Mouse (Mus musculus) midbrain, embryonic 10.5 days (tissue): Measurements from ENCODE around the gene Srrm1. TPM values are rescaled to one million over a fixed set of nuclear protein-coding genes. Genes with fewer than 3 reads are reported as not detected.
"Not testable (repeated sequence)": the region's sequence is repeated elsewhere in the genome, so short reads cannot be mapped to it uniquely, and the experiment has no call there.

ENCODE experiments used
- DNase-seq: peaks from one replicate; pipeline ENCODE4 v3.0.0-alpha.2; 2017; ENCODE audit warnings: low spot score
- H3K27ac ChIP-seq: fragments of 300-500 bp; sonication (generic); replicated peaks from 2 replicates; pipeline ENCODE4 v1.5.1; 2016; ENCODE audit warnings: mild to moderate bottlenecking
- H3K27me3 ChIP-seq: fragments of 300-500 bp; sonication (generic); 2 replicates; pipeline ENCODE4 v1.6.1; 2016; ENCODE audit warnings: low read depth, mild to moderate bottlenecking; ENCODE audit not compliant: poor library complexity, severe bottlenecking
- H3K36me3 ChIP-seq: fragments of 300-500 bp; sonication (generic); 2 replicates; pipeline ENCODE4 v1.6.1; 2016; ENCODE audit warnings: mild to moderate bottlenecking, moderate library complexity
- H3K4me1 ChIP-seq: fragments of 300-500 bp; sonication (generic); 2 replicates; pipeline ENCODE4 v1.6.1; 2016
- H3K4me3 ChIP-seq: fragments of 300-500 bp; sonication (generic); 2 replicates; pipeline ENCODE4 v1.5.1; 2016; ENCODE audit warnings: mild to moderate bottlenecking, moderate library complexity
- H3K9me3 ChIP-seq: fragments of 300-500 bp; sonication (generic); replicated peaks from 2 replicates; pipeline ENCODE4 v1.6.1; 2016; ENCODE audit warnings: mild to moderate bottlenecking
- WGBS: fragments of 180-500 bp; shearing (Covaris S2); methylation state at CpG from one replicate; pipeline ENCODE4 v1.1.7; 2016; 5-methylcytosine and 5-hydroxymethylcytosine counted together
- polyA plus RNA-seq: library from polyadenylated mRNA; unstranded; fragments of >200 nt; fragmentation: Nextera tagmentation; extraction: Ambion mirVana; gene quantifications from 2 replicates; pipeline ENCODE4 v1.2.1, GENCODE M21; 2016

Gene Srrm1
- polyA plus RNA-seq, 1 experiment from 2014 or later: 230 TPM

DNA sequence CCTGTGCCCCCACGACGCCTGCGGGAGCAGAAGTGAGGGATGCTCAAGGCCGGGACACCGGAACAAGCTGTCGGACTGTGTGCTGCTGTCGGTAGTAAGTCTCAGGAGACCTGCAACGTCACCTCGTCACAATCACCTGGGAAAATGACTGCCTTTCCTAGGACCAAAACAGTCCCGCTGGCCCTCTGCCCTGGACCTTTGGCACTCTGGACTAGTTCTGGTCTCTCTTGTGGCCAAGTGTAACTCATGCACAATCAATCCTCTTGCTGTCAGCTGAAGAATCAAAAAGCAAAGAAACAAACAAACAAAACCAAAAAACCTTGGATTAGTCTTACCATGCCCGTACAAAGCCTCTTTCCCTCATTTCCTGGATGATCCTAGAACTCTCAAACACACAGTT is 24.1 kb upstream of the Srrm1 start:
- Histone ChIP-seq H3K36me3 (no peaks in the 10 kb centered on the region), H3K27me3 (no peaks in the 10 kb centered on the region), H3K4me1 (peaks cover 9% of the 10 kb centered on the region), H3K4me3 (no peak overlapping the region), H3K9me3 (no peaks in the 10 kb centered on the region; the same call in 1 of the 2 replicates), H3K27ac (no peak overlapping the region)
- DNase-seq: no peak
- WGBS: 89% methylated on average over 11 of the region's 11 CpGs

DNA sequence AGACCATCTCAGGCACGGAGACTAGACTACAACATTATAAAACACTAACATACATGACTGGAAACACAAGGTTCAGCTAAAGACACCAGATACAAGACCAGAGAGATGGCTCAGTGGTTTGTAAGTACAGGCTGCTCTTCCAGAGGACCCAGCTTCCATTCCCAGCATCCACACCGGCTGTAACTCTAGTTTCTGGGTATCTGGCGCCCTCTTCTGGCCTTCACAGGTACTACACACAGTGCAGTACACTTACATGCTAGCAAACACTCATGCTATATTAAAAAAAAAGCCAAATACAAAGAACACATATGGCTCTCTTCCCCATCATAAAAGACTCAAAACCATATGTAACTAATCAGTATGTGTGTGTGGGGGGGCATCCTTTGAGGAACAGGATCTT is 22.3 kb upstream of the Srrm1 start:
- no peak for DNase-seq
- H3K36me3 ChIP-seq: no peaks in the 10 kb centered on the region
- no peak overlapping the region for H3K27ac ChIP-seq
- H3K9me3 ChIP-seq: no peaks in the 10 kb centered on the region; the same call in 1 of the 2 replicates
- no peaks in the 10 kb centered on the region for H3K27me3 ChIP-seq
- H3K4me3 ChIP-seq: no peak overlapping the region
- no peaks in the 10 kb centered on the region for H3K4me1 ChIP-seq
- 60% methylated on average over 3 of the region's 3 CpGs for WGBS

DNA sequence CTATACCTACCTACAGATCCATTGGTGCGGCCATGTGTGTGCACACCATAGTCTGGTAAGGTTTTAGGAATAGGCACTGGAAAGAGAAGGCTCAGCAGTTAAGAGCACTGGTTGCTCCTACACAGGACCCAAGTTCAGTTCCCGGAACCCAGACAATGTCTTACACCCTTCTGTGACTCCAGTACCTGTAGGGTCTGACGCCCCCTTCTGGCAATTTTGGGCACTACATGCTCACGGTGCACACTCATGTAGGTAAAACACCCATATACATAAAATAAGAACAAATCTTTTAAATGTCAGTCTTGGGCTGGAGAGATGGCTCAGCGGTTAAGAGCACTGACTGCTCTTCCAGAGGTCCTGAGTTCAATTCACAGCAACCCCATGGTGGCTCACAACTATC is 20.2 kb upstream of the Srrm1 start:
- DNase-seq: no peak
- no peaks in the 10 kb centered on the region for H3K27me3 ChIP-seq
- H3K27ac ChIP-seq: no peak overlapping the region
- WGBS: 79% methylated on average over 5 of the region's 5 CpGs
- no peak overlapping the region for H3K4me3 ChIP-seq
- no peaks in the 10 kb centered on the region for H3K36me3 ChIP-seq
- no peaks in the 10 kb centered on the region for H3K4me1 ChIP-seq
- no peaks in the 10 kb centered on the region; the same call in 1 of the 2 replicates for H3K9me3 ChIP-seq

DNA sequence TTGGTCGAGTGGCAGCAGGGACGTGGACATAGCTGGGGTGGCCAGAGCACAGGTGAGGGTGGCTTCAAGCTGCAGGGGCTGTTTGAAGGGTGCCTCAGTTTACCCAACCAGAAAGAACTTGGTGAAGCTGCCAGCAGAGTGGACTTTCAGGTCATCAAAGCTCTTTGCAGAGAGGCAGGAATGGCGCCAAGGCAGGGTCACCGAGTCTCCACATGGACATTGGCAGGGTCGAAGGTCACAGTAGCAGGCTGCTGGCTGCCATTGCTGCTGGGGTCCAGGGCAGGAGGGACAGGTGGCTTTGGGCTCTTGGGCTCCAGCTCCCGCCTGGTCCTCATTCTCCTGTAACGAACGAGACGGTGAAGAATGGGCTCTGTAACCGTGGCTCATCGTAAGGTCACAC is 17.3 kb upstream of the Srrm1 start:
- Histone ChIP-seq H3K27ac (no peak overlapping the region), H3K9me3 (no peaks in the 10 kb centered on the region; the same call in 1 of the 2 replicates), H3K4me1 (no peaks in the 10 kb centered on the region), H3K36me3 (no peaks in the 10 kb centered on the region), H3K27me3 (no peaks in the 10 kb centered on the region), H3K4me3 (no peak overlapping the region)
- no peak for DNase-seq
- 87% methylated on average over 11 of the region's 11 CpGs for WGBS

DNA sequence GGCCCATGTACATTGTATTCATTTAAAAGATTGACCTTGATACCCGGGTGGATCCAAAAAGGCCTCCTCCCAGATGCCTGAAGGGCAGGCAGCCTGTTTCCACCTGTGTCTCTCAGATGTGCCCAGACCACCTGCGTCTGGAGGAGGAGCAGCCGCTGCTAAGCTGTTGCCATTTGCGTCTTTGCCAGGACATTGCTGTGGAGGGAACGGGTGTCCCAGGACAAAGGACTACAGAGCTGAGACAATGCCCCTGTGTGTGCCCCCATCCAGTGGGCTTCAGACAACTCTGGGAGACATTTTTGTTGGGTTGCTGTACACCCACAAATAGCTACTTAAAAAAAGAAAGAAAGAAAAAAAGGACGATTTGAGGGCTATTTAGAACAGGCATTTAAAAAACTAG is 9.7 kb upstream of the Srrm1 start:
- no peaks in the 10 kb centered on the region for H3K4me1 ChIP-seq
- WGBS: 33% methylated on average over 6 of the region's 6 CpGs
- peaks cover 4% of the 10 kb centered on the region; the same call in 1 of the 2 replicates for H3K27me3 ChIP-seq
- no peak for DNase-seq
- no peaks in the 10 kb centered on the region for H3K9me3 ChIP-seq
- no peak overlapping the region for H3K27ac ChIP-seq
- H3K4me3 ChIP-seq: no peak overlapping the region
- no peaks in the 10 kb centered on the region for H3K36me3 ChIP-seq

DNA sequence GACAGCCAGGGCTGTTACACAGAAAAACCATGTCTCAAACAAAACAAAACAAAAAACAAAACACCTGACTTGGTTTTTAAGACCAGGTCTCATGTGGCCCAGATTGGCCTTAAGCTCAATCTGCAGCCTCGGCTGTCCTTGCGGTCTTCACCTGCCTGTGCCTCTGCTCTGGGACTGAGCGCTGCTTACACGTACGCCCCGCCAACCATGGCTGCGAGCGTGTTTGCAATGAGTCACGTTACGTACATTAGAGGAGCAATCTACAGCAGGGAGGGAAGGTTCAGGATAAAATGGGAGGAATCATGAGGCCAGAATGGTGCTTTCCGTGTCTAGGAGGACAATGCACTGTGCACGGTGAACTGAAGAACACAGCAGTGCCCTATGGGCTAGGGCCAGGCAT is 8.6 kb upstream of the Srrm1 start:
- DNase-seq: no peak
- Histone ChIP-seq H3K27me3 (peaks cover 4% of the 10 kb centered on the region; the same call in 1 of the 2 replicates), H3K4me3 (no peak overlapping the region), H3K4me1 (no peaks in the 10 kb centered on the region), H3K9me3 (no peaks in the 10 kb centered on the region), H3K36me3 (no peaks in the 10 kb centered on the region), H3K27ac (no peak overlapping the region)
- WGBS: 91% methylated on average over 12 of the region's 12 CpGs

DNA sequence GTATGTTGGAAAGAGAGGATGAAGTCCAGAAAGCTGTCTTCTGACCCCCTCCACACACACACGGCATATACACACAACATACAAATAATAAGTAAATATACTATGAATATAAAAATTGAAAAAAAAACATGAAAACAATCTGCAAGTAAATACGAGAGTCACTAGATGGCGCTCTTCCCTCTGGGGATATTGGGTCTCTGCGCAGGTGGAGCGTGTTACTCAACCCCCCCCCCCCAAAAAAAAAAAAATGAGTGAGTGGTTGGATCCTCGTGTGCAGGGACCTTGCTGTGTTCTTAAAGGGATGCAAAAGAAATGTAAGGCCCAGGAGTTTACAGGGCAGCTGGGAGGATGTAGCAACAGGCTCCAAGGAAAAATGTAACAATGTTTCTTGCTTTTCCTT is 5.6 kb upstream of the Srrm1 start:
- H3K36me3 ChIP-seq: no peaks in the 10 kb centered on the region
- no peak overlapping the region for H3K4me3 ChIP-seq
- DNase-seq: no peak
- no peaks in the 10 kb centered on the region for H3K9me3 ChIP-seq
- peaks cover 4% of the 10 kb centered on the region; the same call in 1 of the 2 replicates for H3K27me3 ChIP-seq
- no peak overlapping the region for H3K27ac ChIP-seq
- H3K4me1 ChIP-seq: peaks cover 9% of the 10 kb centered on the region
- WGBS: 6% methylated on average over 6 of the region's 6 CpGs

DNA sequence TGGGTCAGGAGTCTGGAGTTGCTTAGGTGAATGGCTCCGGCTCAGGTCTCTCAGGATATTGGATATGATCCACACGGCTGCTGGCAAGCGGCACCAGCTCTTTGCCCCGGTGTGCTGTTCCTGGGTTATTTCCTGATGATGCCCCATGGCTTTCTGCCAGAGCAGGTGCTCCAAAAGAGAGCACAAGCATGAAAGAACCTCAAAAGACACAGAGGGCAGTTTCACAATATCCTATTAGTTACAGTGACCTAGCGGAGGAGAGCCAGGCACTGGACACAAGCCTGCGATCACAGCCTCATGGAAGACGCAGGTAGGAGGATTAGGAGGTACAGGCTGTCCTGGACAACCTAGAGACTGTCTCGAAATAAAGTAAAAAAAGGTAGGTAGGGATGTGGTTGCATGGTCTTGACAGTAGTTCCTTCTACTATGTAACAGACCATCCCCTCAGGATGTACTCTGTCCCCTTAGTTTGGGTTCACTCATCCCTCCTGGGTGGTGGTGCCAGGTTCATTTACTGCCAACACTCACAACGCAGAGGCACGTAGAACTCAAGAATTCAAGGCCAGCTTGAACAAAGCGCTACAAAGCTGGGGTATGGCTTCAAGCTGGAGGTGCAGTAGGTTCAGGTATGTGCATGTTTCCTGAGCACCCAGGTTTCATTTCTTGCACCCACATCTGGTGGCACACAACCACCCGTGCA is 4.2 kb upstream of the Srrm1 start:
- DNase-seq: no peak
- H3K9me3 ChIP-seq: no peaks in the 10 kb centered on the region
- no peak overlapping the region for H3K27ac ChIP-seq
- H3K4me1 ChIP-seq: peaks cover 11% of the 10 kb centered on the region
- WGBS: 83% methylated on average over 12 of the region's 12 CpGs
- no peaks in the 10 kb centered on the region for H3K36me3 ChIP-seq
- H3K27me3 ChIP-seq: peaks cover 4% of the 10 kb centered on the region; the same call in 1 of the 2 replicates
- no peak overlapping the region for H3K4me3 ChIP-seq

DNA sequence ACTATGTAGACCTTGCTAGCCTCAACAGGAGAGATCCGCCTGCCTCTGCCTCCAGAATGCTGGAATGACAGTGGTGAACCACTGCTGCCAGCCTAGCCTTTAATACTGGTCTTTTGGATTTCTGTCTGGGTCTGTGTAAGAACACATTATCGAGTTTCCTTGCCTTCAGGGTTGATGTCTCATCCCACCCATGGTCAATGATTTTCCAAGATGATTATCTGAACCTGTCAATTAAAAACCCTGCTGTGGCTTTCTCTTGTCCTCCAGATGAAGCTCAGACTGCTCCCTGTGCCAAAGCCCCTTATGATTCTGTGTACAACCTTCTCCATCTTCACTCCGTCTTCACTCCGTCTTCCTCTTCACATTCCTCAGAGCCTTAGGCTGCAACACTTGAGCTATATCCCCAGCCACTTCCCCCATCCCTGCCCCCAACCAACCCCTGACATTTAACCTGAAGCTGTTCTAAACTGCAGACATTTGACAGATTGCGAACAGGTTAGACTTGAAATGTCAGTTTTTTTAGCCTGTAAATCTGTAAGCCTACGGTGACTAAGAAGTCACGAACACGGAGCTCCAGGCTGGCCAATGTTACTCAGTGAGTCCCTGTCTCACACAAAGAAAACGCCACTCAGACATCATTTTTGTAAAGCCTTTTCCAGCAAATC is 2.9 kb upstream of the Srrm1 start:
- WGBS: 83% methylated on average over 9 of the region's 9 CpGs
- peaks cover 6% of the 10 kb centered on the region for H3K36me3 ChIP-seq
- DNase-seq: no peak
- H3K27me3 ChIP-seq: no peaks in the 10 kb centered on the region
- no peak overlapping the region for H3K27ac ChIP-seq
- H3K4me1 ChIP-seq: peaks cover 20% of the 10 kb centered on the region
- H3K9me3 ChIP-seq: no peaks in the 10 kb centered on the region
- H3K4me3 ChIP-seq: no peak overlapping the region

DNA sequence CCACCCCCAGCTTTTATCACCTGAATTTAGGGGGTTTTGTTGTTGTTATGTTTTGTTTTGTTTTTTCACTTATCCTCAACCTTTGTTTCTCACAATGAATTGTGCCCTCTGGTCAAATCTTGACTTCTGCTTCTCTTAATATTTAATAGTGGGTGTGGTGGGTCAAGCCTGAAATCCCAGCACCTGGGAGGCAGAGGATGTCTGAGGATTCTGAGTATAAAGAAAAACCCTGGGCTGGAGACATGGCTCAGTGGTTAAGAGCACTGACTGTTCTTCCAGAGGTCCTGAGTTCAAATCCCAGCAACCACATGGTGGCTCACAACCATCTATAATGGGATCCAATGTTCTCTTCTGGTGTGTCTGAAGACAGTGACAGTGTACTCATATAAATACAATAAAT is 1.6 kb upstream of the Srrm1 start:
- Histone ChIP-seq H3K36me3 (peaks cover 19% of the 10 kb centered on the region), H3K4me1 (peaks cover 20% of the 10 kb centered on the region), H3K27ac (peak overlapping the region; percentile 99)
- not testable (repeated sequence) for H3K4me3 ChIP-seq, H3K9me3 ChIP-seq, DNase-seq, H3K27me3 ChIP-seq

DNA sequence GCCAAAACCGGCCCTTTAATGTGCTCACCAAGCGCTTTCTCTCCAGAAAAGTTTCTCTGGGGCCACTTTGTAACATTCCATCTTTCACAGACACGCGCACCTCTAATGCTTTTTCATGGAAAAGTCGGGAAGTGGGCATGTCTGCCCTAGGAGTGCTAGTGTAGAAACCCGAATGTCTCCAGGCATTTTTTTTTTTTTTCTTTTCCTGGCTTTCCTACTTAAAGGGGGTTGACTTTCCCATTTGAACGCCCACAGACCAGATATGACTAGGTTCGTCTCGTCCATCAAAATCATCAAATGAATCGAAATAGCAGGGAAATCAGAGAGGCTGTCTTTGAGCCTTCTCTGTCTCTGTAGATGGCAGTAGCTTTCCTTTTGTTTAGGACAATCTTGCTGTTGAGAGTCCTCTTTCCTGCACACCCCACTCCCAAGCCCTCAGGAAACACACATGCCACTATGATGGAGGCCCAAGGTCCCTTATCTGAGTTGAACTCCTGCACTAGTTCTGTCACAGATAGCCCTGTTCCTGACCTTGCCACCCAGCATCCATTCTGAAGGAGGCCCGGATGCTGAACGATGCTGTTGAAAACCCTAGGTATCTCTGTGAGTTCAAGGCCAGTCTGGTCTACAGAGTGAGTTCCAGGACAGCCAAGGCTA is 801 bp upstream of the Srrm1 start:
- peak overlapping the region; percentile 99 for H3K27ac ChIP-seq
- 23% methylated on average over 12 of the region's 12 CpGs for WGBS
- DNase-seq: peak; percentile 19
- peak overlapping the region; percentile 97 for H3K4me3 ChIP-seq
- H3K9me3 ChIP-seq: no peaks in the 10 kb centered on the region; the same call in 1 of the 2 replicates
- H3K36me3 ChIP-seq: peaks cover 27% of the 10 kb centered on the region
- H3K4me1 ChIP-seq: peaks cover 20% of the 10 kb centered on the region
- no peaks in the 10 kb centered on the region for H3K27me3 ChIP-seq

DNA sequence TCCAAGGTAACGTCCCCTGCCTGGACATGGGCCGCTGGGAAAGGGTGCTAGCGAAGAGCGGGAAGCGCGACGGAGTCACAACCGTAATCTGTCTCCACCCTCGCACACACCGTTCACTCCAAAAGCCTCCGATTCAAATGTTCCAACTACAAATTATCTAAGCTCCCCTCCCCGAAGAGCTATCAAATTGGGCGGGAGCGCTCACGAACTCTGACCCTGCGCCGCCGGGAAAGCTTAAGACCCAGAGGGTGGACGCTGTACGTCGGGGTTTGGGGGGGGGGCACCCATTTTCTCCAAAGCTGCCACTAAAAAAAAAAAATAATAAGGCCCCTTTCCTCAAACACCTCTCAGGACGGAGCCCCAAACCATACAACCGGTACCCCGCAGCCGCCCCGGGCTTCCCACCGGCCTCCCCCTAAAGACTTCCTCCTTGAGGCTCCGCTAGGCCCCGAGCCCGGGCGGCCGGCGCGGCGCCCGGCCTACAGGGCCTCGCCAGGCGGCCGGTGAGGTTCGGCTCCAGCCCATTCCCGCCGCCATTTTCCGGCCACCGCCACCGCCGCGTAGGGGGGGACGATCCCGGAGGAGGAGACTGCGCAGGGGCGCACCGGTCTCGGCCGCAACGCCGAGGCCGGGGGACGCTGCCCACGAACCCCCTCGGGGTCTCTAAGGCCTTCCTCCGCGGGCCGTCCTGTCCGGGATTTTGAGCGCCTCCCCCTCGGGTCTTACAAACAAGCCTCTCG is 625 bp downstream of the Srrm1 start:
- DNase-seq: no peak
- Histone ChIP-seq H3K36me3 (peaks cover 38% of the 10 kb centered on the region), H3K9me3 (no peaks in the 10 kb centered on the region; the same call in 1 of the 2 replicates), H3K27ac (peak overlapping the region; percentile 99), H3K4me1 (peaks cover 20% of the 10 kb centered on the region), H3K4me3 (peak overlapping the region; percentile 97), H3K27me3 (no peaks in the 10 kb centered on the region)
- WGBS: under 1% methylated on average over 67 of the region's 67 CpGs
